Mouse (Mus musculus) thymus, adult 2 months (tissue): ENCODE results near the gene Svs1. TPM values are rescaled to one million over a fixed set of nuclear protein-coding genes. Genes with fewer than 3 reads are reported as not detected.
"Not testable (repeated sequence)": the region's sequence is repeated elsewhere in the genome, so short reads cannot be mapped to it uniquely, and the experiment has no call there.

ENCODE experiments used
- DNase-seq: peaks from one replicate; pipeline ENCODE4 v3.0.0; 2021
- H3K27ac ChIP-seq: fragments of 200-500 bp; 2 replicates; pipeline ENCODE4 v1.5.1; 2012; ENCODE audit warnings: low read length, control low read depth; ENCODE audit not compliant: control insufficient read depth, insufficient read depth
- H3K27me3 ChIP-seq: fragments of 200-500 bp; 2 replicates; pipeline ENCODE4 v1.6.1; 2012; ENCODE audit warnings: mild to moderate bottlenecking, low read length, moderate library complexity, mixed read lengths; ENCODE audit not compliant: control insufficient read depth, insufficient read depth
- H3K36me3 ChIP-seq: fragments of 200-500 bp; 2 replicates; pipeline ENCODE4 v1.6.1; 2012; ENCODE audit warnings: mild to moderate bottlenecking, low read length, moderate library complexity; ENCODE audit not compliant: control insufficient read depth, insufficient read depth
- H3K4me1 ChIP-seq: fragments of 200-500 bp; replicated peaks from 2 replicates; pipeline ENCODE4 v1.6.1; 2012; ENCODE audit warnings: low read length; ENCODE audit not compliant: control insufficient read depth, insufficient read depth
- H3K4me3 ChIP-seq: fragments of 200-500 bp; 2 replicates; pipeline ENCODE4 v1.5.1; 2012; ENCODE audit warnings: mild to moderate bottlenecking, low read length, control low read depth, moderate library complexity; ENCODE audit not compliant: control insufficient read depth, insufficient read depth
- CTCF ChIP-seq: fragments of 200-500 bp; IDR thresholded peaks from 2 replicates; pipeline ENCODE4 v1.5.1; 2012; ENCODE audit warnings: mild to moderate bottlenecking, control low read depth, low read length, moderate library complexity, borderline replicate concordance; ENCODE audit not compliant: control insufficient read depth, poor library complexity, insufficient read depth; ENCODE audit errors: extremely low read depth
- POLR2A ChIP-seq: fragments of 200-500 bp; IDR thresholded peaks from 2 replicates; pipeline ENCODE4 v1.6.1; 2012; ENCODE audit warnings: mild to moderate bottlenecking, low read length, control low read depth, moderate library complexity; ENCODE audit not compliant: control insufficient read depth, poor library complexity, insufficient read depth; ENCODE audit errors: extremely low read depth
- WGBS: fragments of 180-500 bp; shearing (Covaris S2); methylation state at CpG from one replicate; pipeline ENCODE4 v1.1.7; 2018; 5-methylcytosine and 5-hydroxymethylcytosine counted together
- polyA plus RNA-seq: library from polyadenylated mRNA; depleted of rRNA; stranded (reverse); fragments of >200 nt; gene quantifications from 2 replicates; pipeline ENCODE4 v1.2.3, GENCODE M21; 2012

Gene Svs1
- polyA plus RNA-seq, 1 experiment, result 0.11 TPM

- H3K27me3 ChIP-seq, result no peaks in the 10 kb centered on the region
- H3K4me1 ChIP-seq, result no peaks in the 10 kb centered on the region
- H3K4me3 ChIP-seq, result no peak overlapping the region
- TF ChIP-seq POLR2A (no peak), CTCF (no peak)
- WGBS, result 63% methylated on average over 4 of the region's 4 CpGs
- no peak for DNase-seq
- no peaks in the 10 kb centered on the region for H3K36me3 ChIP-seq
- H3K27ac ChIP-seq, result no peak overlapping the region
Observed at GRCm38 (mm10) chr6:48956785-48957184, 29.9 kb upstream of the Svs1 start.

GRCm38 (mm10) chr6:48958053-48958452, 28.6 kb upstream of the Svs1 start:
- WGBS, result 86% methylated on average over 1 of the region's 1 CpGs
- H3K36me3 ChIP-seq, result no peaks in the 10 kb centered on the region
- H3K4me3 ChIP-seq, result no peak overlapping the region
- DNase-seq, result no peak
- TF ChIP-seq POLR2A, result no peak
- TF ChIP-seq CTCF, result no peak
- no peaks in the 10 kb centered on the region for H3K27me3 ChIP-seq
- no peak overlapping the region for H3K27ac ChIP-seq
- H3K4me1 ChIP-seq, result no peaks in the 10 kb centered on the region

- WGBS, result 57% methylated on average over 7 of the region's 7 CpGs
- not testable (repeated sequence) for H3K4me3 ChIP-seq, DNase-seq, H3K4me1 ChIP-seq, H3K27ac ChIP-seq, H3K36me3 ChIP-seq, H3K27me3 ChIP-seq
Observed at GRCm38 (mm10) chr6:48959151-48959550, 27.5 kb upstream of the Svs1 start.

- not testable (repeated sequence) for H3K36me3 ChIP-seq, DNase-seq, H3K27ac ChIP-seq, H3K27me3 ChIP-seq, H3K4me3 ChIP-seq, H3K4me1 ChIP-seq
- WGBS, result 95% methylated on average over 5 of the region's 5 CpGs
Observed at GRCm38 (mm10) chr6:48966696-48967095, 20.0 kb upstream of the Svs1 start.

GRCm38 (mm10) chr6:48967868-48968267, 18.8 kb upstream of the Svs1 start:
- DNase-seq, result no peak

GRCm38 (mm10) chr6:48974663-48975062, 12.0 kb upstream of the Svs1 start, which contains the start of gene Doxl2:
TSS of gene Doxl2 (plus strand) at chr6:48974963.
- Histone ChIP-seq H3K27me3 (no peaks in the 10 kb centered on the region), H3K4me3 (no peak within 1 kb of the TSS), H3K36me3 (no peaks in the 10 kb centered on the region), H3K4me1 (no peaks in the 10 kb centered on the region), H3K27ac (no peak within 1 kb of the TSS)
- TF ChIP-seq POLR2A (no peak), CTCF (no peak)
- WGBS, result 89% methylated on average over 2 of the region's 2 CpGs
- DNase-seq, result no peak

More at GRCm38 (mm10) chr6:48967868-48968267, 18.8 kb upstream of the Svs1 start:
- Histone ChIP-seq H3K4me3 (no peak overlapping the region), H3K4me1 (no peaks in the 10 kb centered on the region), H3K36me3 (no peaks in the 10 kb centered on the region), H3K27ac (no peak overlapping the region), H3K27me3 (no peaks in the 10 kb centered on the region)
- no peak for TF ChIP-seq CTCF
- no peak for TF ChIP-seq POLR2A

- 80% methylated on average over 1 of the region's 1 CpGs for WGBS
- no peak overlapping the region for H3K4me3 ChIP-seq
- H3K27me3 ChIP-seq, result no peaks in the 10 kb centered on the region
- TF ChIP-seq POLR2A (no peak), CTCF (no peak)
- no peak overlapping the region for H3K27ac ChIP-seq
- H3K4me1 ChIP-seq, result no peaks in the 10 kb centered on the region
- DNase-seq, result no peak
- no peaks in the 10 kb centered on the region for H3K36me3 ChIP-seq
Observed at GRCm38 (mm10) chr6:48979616-48980015, 7.0 kb upstream of the Svs1 start.
